Mouse (Mus musculus) spleen, postnatal 36 days (tissue): ENCODE measurements around the gene Capn9.

ENCODE experiments used
- DNase-seq, 2 experiments: peaks; one replicate each; pipeline ENCODE4 v3.0.0; 2022; ENCODE audit warnings: low spot score in 2 of 2, mixed read lengths in 1 of 2

The Capn9 gene

DNA sequence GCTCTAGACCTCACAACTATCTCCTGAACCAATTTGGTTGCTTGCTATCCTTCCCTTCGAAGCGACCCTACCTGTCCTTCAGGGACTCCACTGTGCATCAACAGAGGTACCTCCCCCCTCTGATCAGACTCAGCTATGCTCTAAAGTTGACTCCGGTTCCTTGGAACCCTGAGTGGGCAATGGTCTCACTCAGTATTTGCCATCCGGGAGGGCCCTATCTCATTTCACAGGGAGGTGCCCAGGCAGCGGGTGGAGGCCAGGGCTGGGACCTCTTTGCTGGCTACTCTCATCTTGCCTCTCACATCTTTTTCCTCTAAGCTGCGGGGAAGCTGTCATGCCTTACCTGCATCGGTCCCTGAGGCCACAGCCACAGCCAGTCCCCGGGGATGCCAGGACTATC lies at the start of gene Capn9:
Gene Capn9, plus strand, starts transcription at position 301 of the 400 bp plus-strand sequence.
- DNase-seq: no peak

GRCm38 (mm10) chr8:124526261-124526660 lies 49.6 kb upstream of the Capn9 start:
- DNase-seq: no peak

GRCm38 (mm10) chr8:124530076-124530475 lies 45.8 kb upstream of the Capn9 start:
- no peak for DNase-seq

DNA sequence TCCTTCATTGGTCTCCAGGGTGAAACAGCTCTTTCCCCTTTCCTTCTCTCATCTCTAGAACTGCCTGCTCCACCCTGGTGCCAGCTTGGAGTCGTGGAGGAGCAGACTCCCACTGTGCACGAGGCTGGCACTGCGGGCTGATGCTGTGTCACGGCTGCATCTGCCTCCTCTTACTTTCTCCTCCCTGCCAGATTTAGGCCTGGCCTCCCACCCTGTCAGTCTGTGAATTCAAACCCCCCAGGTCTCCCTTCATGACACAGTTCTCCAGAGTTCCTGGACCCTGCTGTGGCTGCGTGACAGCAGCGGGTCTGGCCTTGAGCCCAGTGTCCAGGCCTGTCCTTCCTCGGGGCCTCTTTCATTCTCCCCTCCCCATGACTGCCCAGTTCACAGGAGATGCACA lies 45.4 kb upstream of the Capn9 start:
- DNase-seq: no peak

DNA sequence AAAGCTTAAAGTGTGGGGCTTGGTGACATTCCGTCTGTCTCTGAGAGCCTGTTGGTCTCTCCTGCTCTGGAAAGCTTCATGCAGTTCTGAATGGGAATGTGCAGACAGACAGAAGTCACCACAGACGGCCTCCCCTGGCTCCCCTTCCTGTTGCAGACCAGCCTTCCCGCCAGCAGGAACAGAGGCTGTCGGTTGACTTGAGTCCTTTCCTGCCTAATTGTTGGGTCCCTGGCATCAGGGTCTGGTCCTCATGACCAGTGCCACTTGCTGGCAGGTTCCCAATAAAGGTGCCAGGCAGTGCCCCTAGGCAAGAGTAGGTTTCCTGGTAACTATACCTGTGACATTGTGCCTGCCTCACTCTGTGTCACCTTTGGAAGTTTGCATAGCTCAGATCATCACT lies 44.9 kb upstream of the Capn9 start:
- no peak for DNase-seq

DNA sequence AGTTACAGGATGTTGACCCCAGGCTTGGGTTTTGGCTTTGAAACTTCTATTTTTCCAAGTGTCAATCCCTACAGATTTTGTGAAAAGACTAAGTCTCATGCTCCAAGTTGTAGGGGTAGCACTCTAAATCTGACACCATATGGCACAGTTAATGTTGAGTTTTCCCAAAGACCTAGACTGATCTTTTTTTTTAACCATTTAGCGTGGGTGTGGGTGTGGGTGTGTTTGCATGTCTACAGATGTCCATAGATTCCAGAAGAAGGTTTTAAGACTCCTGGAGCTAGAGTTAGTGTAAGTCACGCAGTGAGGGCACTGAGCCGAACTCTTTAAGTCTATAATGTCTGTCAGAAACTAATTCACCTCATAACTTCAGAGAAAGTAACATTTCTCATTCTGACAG lies 43.3 kb upstream of the Capn9 start:
- DNase-seq: no peak

DNA sequence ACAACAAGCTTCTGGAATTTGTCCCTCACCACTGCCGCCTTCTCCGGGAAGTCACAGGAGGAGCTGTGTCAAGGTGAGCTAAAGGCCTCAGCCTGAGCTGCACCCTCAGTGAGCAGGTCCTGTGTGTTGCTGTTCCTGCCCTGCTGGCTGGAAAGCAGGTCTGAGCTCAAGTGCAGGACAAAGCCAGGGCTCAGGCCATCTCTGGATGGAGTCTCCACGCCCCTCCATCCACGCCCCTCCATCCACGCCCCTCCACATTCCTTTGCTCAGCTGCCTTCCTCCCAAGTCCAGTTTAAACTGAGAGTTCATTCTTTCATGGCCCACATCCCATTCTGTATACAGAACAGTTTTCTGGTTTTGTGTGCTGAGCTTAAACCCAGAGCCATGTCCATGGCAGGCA lies 40.5 kb upstream of the Capn9 start:
- no peak for DNase-seq

DNA sequence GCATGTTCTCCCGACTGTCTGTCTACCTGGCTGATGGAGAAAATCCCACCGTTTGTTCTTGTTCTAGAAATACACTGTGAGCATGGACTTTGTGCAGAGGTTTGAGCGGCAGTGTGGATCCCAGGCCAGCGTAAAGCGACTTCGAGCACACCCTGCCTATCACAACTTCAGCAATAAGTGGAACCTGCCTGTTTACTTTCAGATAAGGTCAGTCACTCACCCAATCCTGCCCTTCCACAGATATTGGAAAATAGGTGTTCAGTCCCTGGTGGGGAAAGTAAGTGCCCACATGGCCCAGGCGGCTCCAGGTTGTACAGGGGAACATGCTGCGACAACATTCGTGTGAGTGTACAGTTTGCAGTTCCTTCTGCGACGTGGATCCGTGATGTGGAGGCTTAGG lies 35.0 kb upstream of the Capn9 start:
- no peak for DNase-seq

DNA sequence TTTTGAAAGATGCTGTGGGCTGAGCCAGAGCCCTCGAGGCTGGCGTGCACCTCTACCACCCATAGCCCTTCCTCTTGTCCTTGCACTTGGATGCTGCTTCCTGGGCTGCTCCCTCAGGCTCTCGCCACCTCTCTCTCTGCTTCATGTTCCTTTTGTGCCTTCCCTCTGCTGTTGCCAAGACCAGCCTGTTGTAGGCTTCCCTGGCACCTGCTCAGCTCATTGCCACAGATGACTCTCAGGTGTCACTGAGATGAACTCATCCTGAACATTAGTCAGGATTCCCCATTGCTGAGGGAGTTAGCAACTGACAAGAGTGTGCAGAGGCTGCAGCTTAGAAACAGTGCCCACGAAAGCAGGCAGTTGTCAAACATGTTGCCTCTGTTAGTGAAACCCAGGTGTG lies 33.9 kb upstream of the Capn9 start:
- DNase-seq: no peak

DNA sequence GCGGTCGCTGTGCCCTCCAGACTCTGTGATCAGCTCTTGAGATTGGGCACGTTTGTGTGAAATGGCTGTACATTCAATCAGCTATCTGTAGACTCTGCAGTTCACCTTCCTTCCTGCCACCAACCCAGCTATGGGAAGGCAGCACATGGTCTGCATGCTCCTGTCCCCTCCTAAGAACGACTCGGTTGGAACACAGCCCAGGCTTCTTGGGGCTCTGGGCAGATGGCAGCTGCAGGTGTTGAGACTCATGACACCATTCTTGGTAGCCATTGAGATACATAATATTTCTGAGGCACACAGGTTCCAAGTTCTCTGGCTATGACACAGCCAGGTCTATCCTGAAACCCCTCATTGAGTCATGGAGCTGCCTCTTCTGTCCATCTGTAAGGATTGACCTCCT lies 32.6 kb upstream of the Capn9 start:
- no peak for DNase-seq

- DNase-seq: no peak
These were observed 29.5 kb upstream of the Capn9 start for GRCm38 (mm10) chr8:124546371-124546770.

GRCm38 (mm10) chr8:124546815-124547214 lies 29.1 kb upstream of the Capn9 start:
- DNase-seq: no peak

DNA sequence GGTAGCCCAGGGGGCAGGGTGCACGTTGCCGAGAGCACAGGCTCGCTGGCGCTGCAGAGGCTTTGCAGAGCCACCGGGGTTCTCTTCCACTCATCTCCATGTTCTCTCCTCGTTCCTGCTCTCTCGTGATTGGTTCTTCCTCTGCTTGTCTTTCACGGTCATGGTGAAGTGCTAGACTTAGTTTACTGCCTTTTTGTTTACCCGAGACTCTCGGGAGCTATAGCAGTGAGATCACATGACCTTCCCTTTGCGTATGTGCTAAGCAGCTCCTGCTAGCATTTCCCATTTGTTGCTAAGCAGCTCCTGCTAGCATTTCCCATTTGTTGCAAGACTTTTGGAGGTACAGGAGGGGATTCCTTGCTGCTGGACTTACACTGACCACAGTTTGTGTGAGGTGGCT lies 28.6 kb upstream of the Capn9 start:
- DNase-seq: no peak

DNA sequence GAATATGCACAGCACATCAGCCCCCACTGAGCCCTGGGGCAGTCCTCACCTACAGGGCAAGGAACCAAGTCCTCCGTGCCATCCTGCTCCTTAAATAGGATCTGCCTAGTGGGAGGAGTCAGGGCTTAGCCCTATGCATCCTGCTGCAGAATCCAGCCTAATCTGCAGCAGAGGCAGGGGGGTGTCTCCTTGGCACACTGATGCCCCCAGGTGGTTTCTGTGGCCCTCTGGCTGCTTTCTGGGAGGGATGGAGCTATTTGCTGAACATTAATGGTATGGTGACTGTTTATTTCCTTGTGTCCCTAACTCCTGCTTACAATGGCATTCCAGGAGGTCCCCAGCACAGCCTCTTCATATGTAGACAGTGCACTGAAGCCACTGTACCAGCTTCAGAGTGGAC lies 27.7 kb upstream of the Capn9 start:
- DNase-seq: no peak

DNA sequence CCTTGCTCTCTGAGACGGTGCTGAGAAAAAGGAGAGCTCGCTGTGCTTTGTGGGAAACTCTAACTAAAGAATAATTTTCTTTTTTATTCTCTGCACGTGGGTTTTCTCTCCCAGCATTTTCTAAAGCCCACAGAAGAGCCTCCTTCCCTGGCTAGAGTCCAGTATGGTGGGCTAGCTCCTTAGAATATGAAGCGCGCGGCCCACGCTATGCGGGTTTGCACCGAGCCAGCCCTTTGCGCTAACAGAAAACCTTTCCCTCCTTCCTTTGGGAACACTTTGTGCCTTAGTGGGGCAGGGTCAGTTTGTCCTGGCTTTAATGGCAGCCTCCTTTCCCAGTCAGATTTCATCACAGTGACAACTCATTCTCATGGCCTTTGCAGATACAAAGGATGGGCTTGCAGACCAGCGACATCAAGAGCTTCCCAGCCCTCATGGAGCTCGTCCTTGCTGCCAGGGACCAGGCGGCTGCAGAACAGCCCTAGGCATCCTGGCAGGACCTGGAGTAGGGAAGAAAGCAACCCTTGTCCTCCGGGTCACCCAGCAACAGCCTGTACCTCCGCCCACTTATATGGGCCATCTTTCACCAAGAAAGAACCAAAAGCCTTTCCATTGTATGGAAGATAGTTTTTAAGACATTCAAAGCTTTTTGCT lies 24.8 kb upstream of the Capn9 start:
- no peak for DNase-seq

- no peak for DNase-seq
These were observed 20.7 kb upstream of the Capn9 start for GRCm38 (mm10) chr8:124555113-124555750.

DNA sequence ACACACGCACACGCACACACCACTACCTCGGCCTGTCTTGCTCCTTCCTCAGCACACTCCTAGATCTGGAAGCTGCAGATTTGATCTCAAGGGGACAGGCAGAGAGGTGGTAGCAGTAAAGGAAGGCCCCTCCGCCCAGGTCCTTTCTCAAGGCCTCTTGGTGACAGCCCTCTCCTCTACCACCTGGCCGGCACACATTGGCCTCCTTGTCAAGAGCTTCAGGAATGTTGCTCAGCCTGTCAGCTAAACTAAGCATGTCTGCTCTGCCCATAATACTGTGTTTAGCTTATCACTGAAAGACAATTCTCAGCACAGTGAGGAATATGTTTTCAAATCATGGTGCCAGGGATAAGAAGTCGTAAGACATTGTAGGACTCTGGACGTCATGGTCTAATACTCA lies 19.7 kb upstream of the Capn9 start:
- no peak for DNase-seq

DNA sequence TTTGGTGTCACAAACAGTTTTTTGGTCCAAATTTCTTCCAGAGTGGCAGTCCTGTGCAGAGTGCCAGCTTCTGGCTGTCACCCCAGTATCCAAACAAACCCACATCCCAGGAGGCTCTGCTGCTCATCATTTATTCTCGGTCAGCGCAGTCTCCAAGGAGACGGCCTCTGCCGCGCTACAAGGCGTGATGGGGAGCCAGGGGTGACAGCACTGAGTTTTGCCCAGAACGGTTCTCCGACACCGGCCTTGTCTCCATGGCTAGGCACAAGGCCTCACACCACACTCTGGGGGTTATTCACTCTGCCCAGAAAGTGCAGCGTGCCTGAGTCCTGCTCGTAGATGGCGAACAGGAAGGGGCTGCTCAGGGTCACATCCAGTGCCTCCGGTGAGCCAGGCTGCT lies 19.3 kb upstream of the Capn9 start:
- DNase-seq: no peak

- DNase-seq: no peak
These were observed 18.4 kb upstream of the Capn9 start for GRCm38 (mm10) chr8:124557476-124557875.

- DNase-seq: no peak
These were observed 8.8 kb upstream of the Capn9 start for GRCm38 (mm10) chr8:124567126-124567525.

DNA sequence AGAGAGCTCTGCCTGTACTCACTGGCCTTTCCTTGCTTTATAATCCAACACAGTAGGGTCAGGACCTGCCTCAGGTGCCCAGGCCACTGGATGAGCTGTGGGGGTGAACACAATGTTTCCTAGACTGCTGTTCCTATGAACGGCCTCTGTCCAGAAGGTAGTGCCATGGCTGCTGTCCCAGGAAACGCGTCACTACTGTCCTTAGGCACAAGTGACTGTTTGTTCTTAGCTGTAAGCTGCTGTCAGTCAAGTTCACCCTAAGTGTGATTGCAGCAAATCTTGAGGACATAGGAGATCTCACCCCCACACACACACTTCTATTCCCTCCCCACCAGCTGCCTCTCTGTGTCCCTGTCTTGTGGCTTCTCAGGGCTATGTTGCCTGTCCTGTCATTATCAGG lies 8.3 kb upstream of the Capn9 start:
- DNase-seq: no peak

- no peak for DNase-seq
These were observed 6.8 kb upstream of the Capn9 start for GRCm38 (mm10) chr8:124569100-124569499.

DNA sequence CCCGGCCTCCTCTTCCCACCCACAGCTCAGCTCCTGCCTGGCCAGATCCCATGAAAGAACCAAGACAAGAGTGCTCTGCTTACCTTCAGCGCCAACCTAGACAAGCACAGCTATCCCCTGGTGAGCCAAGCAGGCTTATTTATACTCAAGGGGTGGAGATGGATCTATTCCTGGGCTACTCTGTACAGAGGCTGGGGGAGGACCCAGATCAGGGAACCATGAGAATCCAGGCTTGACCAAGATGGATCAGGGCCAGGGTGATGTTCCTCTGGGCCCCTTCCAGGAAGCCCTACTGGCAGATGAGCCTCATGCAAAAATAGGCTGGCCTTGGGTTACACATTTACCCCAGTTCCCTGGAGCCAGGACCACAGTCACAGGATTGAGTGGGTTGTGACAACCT lies 6.3 kb upstream of the Capn9 start, which contains the start of gene Agt:
Gene Agt, minus strand, starts transcription at position 114 of the 400 bp plus-strand sequence.
- no peak for DNase-seq
